Mouse (Mus musculus): ENCODE measurements around the gene Hoxa7. TPM values are rescaled to one million over a fixed set of nuclear protein-coding genes. Genes with fewer than 3 reads are reported as not detected.

The Hoxa7 gene
- total and polyA plus RNA-seq, 3 experiments, result 15.3 to 30.3 (median 21.3) TPM

- DNase-seq, result no peak
These were observed 18.2 kb upstream of the Hoxa7 start for GRCm38 (mm10) chr6:52239625-52240388.

GRCm38 (mm10) chr6:52238976-52239375 lies 17.3 kb upstream of the Hoxa7 start:
- DNase-seq, result no peak

- DNase-seq, result no peak
These were observed 16.5 kb upstream of the Hoxa7 start for GRCm38 (mm10) chr6:52238155-52238545.

DNA sequence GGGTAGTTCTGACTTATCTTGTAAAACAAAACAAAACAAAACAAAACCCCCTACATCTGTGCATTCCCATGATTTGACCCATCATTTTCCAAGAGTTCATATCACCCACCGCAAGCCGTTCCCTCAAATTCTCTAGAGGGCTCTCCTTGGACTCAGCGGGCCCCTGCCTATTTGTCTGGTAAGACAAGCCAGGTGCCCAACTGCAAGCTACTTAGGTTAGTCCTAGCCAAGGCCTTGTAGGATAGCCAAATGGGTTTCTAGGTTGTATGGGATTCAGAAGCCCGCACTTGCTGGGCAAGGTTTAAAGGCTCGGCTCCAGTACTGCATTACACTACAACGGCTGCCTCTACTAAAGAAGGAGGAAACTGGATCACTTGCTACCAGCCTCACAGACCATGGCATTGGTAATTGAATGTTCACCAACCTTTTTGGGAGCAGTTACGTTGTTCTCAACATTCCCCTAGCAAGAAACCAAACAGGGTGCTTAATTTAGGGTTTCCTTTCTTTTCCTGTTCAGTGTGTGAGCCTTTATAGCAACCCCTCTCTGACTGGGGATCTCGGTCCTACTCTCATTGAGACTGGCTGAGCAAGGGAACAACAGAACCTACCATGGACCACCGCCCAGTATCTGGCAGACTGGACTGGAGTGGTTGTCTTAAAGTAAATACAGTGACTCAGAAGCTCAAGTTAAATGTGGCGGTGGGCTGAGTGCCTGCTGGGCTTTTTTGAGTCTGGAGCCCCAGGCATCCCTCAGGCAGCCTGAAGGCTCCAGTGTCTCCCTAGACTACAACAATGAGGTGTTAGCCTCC lies 15.9 kb upstream of the Hoxa7 start:
- DNase-seq, result no peak

DNA sequence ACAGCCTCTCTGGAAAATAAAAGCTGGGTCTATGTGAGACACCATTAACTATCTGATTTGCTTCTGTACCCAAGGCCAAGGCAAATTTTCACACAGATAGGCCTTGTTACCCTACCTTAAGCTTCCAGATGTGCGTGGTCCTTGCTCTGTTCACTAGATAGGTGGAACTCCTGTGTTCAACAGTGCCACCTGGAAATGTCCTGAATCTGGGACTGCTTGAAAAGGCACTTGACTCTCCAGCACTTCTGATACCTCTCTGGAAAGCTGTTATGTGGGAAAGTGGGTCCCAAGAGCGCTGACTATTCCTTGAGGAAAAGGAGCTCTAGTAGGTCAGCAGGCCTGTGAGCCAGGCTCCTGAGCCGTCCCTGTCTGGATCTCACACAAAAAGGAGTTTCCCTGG lies 15.2 kb upstream of the Hoxa7 start:
- DNase-seq, result no peak

- DNase-seq, result no peak
These were observed 14.2 kb upstream of the Hoxa7 start for GRCm38 (mm10) chr6:52235866-52236265.

DNA sequence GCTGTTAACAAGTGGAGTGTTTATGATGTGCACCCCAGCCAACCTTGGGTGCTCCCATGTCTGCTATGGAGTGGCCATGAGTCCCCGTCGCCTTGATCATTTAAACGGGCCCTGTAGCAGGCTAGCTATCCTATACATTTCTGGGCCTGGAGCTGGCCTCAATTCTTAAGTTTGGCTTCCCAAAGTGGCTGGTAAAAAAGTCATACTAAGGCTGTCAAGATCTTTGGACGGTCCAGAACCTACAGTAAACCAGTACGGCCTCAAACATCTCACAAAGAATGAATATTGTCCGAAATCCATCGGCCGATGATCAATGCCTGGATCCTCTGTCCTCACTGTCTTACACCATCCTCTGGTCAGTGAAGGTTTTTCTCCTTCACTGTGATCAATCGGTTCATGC lies 13.6 kb upstream of the Hoxa7 start:
- DNase-seq, result no peak

DNA sequence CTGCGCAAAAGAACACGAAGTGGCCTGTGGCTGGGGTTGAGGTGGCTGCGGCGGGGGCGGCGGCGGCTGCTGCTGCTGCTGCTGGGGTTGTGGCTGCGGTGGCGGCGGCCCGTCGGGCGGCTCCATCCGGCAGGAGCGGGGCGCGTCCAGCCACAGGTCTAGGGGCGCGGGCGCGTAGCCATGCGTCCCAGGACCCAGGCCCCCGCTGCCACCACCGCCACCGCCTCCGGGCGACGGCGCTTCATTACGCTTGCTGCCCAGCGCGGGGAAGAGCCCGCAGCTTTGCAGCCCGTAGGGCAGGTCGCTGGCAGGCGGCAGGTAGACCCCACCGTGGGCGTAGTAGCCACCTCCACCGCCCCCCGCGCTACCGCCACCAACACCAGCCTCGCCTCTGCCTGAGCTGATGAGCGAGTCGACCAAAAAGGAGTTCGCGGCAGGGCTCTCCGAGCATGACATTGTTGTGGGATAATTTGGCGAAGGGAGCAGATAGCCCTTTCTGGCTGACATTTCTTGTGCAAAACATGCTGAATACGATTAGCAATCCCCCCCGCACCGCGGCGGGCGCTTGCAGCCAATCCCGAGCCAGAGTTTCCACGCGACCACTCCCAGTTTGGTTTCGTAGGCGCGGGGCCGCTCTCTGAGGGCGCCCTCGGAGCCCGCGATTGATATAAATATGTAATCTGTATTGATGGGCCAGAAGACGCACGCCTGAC lies 12.9 kb upstream of the Hoxa7 start:
- no peak for DNase-seq

DNA sequence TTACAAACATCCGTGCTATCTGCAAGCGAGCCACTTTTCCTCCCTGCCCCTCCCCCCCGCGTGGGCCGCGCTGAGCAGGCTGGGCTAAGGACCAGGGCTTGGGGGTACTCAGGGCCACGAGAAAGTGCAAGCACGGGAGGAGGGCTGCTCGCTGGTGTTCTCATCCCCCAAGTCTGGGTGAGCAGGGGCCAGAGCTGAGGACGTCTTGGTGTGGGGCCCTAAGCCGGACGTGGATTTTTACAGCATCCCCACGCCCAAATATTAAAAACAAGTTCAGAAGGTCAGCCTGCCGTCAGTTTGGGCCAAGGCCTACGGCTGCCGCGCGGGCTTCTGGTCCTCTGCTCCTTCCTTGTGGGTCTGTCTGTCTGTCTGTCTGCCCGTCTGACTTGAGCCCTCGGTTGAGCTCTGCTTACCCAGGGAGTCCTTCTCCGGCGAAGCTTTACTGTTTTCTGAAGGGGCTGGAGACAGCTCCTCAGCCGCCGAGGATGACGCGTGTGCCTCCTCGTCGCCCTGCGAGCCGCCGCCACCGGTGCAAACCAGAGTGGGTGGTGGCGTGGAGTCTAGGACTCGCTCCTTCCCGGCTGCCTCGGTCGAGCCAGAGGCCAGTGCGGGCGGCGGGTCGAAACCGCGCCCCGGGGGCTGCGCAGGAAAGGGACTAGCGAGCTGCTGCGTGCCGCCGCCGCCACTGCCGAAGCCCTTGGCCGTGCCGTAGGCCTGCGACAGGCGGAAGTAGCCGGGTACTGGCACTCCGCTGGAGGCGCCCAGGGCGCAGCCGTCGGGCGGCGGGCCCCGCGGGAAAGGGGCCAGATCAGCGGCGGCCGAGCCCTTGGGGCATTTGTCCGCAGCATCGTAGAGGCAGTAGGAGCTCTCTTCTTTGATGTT lies 12.1 kb upstream of the Hoxa7 start:
- DNase-seq, result no peak

- DNase-seq, result no peak
These were observed 11.4 kb upstream of the Hoxa7 start for GRCm38 (mm10) chr6:52232984-52233545.

GRCm38 (mm10) chr6:52232568-52232965 lies 10.9 kb upstream of the Hoxa7 start:
- no peak for DNase-seq

DNA sequence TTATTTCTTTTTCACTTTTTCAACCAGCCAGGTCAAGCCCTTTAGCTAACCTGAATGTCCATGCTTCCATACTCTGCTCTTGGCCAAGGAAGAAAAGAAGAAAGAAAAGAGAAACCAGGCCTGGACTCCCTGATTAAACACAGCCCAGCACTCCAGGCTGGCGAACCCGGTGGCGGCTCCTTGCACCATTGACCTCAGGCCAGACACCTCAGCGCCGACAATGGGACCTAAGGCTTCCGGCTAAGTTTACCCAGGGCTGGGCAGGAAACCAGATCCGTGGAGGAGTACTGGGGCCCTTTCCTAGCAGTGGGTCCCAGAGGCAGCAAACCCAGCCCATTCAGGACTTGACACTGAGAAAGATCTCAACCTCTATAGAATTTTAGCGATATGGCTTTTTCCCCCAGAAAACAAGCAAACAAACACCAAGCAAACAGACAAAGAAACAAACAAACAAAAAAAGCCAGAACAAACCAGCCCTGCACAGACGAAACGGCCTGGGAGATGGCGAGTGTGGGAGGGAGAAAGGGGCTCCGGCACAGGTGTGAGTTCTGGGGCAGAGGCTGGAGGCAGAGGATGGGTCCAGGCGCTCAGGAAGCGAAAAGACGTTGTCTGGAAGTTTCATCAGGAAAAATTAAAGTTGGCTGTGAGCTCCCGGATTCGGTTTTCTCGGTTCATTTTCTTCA lies 10.4 kb upstream of the Hoxa7 start:
- no peak for DNase-seq

DNA sequence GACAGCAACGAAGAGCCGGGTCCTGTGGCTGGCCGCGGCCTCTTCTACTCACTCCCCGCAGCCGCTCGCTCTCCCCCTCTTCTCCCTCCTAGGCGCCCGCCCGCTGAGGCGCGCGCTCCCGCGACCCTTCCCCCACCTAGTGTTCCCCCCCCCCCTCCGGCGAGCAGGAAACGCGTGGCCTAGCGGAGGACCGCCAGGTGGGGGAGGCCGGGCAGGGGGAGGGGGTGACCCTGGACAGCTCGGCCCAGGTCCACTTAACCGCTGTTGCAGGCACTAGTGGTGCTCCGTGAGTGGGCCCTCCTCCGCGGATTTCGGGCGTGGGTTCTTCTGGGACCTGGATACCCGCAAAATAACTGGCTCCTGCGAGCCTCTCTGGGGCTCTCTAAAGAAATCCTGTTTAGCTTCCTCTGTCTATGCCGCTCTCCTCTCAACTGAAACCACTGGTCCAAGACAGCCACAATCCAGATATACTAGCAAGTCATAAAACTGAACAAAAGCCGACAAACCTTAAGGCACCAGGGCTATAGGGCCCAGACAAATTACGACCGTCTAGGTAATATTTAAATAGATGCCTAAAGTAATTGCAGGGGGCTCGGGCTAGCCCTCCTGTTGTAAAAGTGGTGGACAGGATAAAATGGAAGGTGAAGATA lies 9.0 kb upstream of the Hoxa7 start, which contains the start of gene Hoxa9:
Hoxa9 (minus strand) TSS at position 574 of the 650 bp plus-strand sequence.
- DNase-seq, result no peak

GRCm38 (mm10) chr6:52229558-52230416 lies 8.1 kb upstream of the Hoxa7 start:
- DNase-seq, result no peak

- no peak for DNase-seq
These were observed 7.1 kb upstream of the Hoxa7 start for GRCm38 (mm10) chr6:52228475-52229465.

- DNase-seq, result no peak
These were observed 6.0 kb upstream of the Hoxa7 start for GRCm38 (mm10) chr6:52227470-52228222.
